Mouse (Mus musculus): Measurements from ENCODE around the gene Tsks.
A peak's percentile ranks its signal among the peaks of the same experiment; 100 is the strongest.

Tsks gene

GRCm38 (mm10) chr7:44942904-44943303 lies at the start of gene Tsks:
Tsks (plus strand) TSS chr7:44943204.
- no peak for DNase-seq (ENCODE audit: low read depth, low spot score)

- no peak for DNase-seq (ENCODE audit: low read depth, low spot score)
Measured at GRCm38 (mm10) chr7:44894175-44894574, 48.8 kb upstream of the Tsks start.

- no peak for DNase-seq (ENCODE audit: low read depth, low spot score)
Measured at GRCm38 (mm10) chr7:44895206-44895592, 47.8 kb upstream of the Tsks start.

GRCm38 (mm10) chr7:44895593-44896434 lies 47.2 kb upstream of the Tsks start, which contains the start of gene Fuz:
Fuz (plus strand) TSS chr7:44896079.
- DNase-seq (ENCODE audit: low read depth, low spot score), result peak; percentile 98

GRCm38 (mm10) chr7:44896499-44896898 lies 46.5 kb upstream of the Tsks start:
- no peak for DNase-seq (ENCODE audit: low read depth, low spot score)

- peak; percentile 41 for DNase-seq (ENCODE audit: low read depth, low spot score)
Measured at GRCm38 (mm10) chr7:44898607-44899006, 44.4 kb upstream of the Tsks start.

- DNase-seq (ENCODE audit: low read depth, low spot score), result no peak
Measured at GRCm38 (mm10) chr7:44900632-44901031, 42.4 kb upstream of the Tsks start.

GRCm38 (mm10) chr7:44901230-44901722 lies 41.7 kb upstream of the Tsks start:
- DNase-seq (ENCODE audit: low read depth, low spot score), result peak; percentile 87

GRCm38 (mm10) chr7:44905430-44905829 lies 37.6 kb upstream of the Tsks start:
- no peak for DNase-seq (ENCODE audit: low read depth, low spot score)

- no peak for DNase-seq (ENCODE audit: low read depth, low spot score)
Measured at GRCm38 (mm10) chr7:44908706-44909476, 34.1 kb upstream of the Tsks start.

- DNase-seq (ENCODE audit: low read depth, low spot score), result no peak
Measured at GRCm38 (mm10) chr7:44914396-44914795, 28.6 kb upstream of the Tsks start.

- DNase-seq (ENCODE audit: low read depth, low spot score), result no peak
Measured at GRCm38 (mm10) chr7:44915314-44915713, 27.7 kb upstream of the Tsks start.

- no peak for DNase-seq (ENCODE audit: low read depth, low spot score)
Measured at GRCm38 (mm10) chr7:44916191-44916590, 26.8 kb upstream of the Tsks start.

GRCm38 (mm10) chr7:44916881-44917280 lies 26.1 kb upstream of the Tsks start:
- DNase-seq (ENCODE audit: low read depth, low spot score), result no peak

GRCm38 (mm10) chr7:44918219-44918618 lies 24.8 kb upstream of the Tsks start:
- no peak for DNase-seq (ENCODE audit: low read depth, low spot score)

- no peak for DNase-seq (ENCODE audit: low read depth, low spot score)
Measured at GRCm38 (mm10) chr7:44919127-44919526, 23.9 kb upstream of the Tsks start.

- no peak for DNase-seq (ENCODE audit: low read depth, low spot score)
Measured at GRCm38 (mm10) chr7:44922530-44922929, 20.5 kb upstream of the Tsks start.

- DNase-seq (ENCODE audit: low read depth, low spot score), result peak; percentile 47
Measured at GRCm38 (mm10) chr7:44925468-44925867, 17.5 kb upstream of the Tsks start.

GRCm38 (mm10) chr7:44928570-44928969 lies 14.4 kb upstream of the Tsks start:
- no peak for DNase-seq (ENCODE audit: low read depth, low spot score)

- DNase-seq (ENCODE audit: low read depth, low spot score), result peak; percentile 100
Measured at GRCm38 (mm10) chr7:44929204-44930151, 13.5 kb upstream of the Tsks start, which contains the start of gene Ap2a1. Ap2a1 (minus strand) TSS chr7:44929496.

GRCm38 (mm10) chr7:44938680-44939079 lies 4.3 kb upstream of the Tsks start:
- DNase-seq (ENCODE audit: low read depth, low spot score), result no peak

Data from CD4-positive helper T cell, adult 2 months (primary cell).